Comparison of ENCODE assay signal across 13 mouse cellular contexts in genomic region chr5:123994468-123994867, GRCm38 (mm10).
"Had no signal": no experiment of that assay in that cellular context is flagged by ENCODE, and none has a peak within 500 bp of the region (broad histone marks: within the 10 kb centered on the region; RNA-seq: fewer than 3 reads in every experiment).

No protein-coding gene starts in this region.

- H3K4me2 ChIP-seq: limb, embryonic 13.5 days; lung, embryonic 14.5 days; midbrain, embryonic 11.5 days; midbrain, embryonic 15.5 days; neural tube, embryonic 12.5 days had no signal

- H3K4me1 ChIP-seq: limb, embryonic 13.5 days had no signal

- ATAC-seq: midbrain, embryonic 15.5 days had no signal

- H3K9ac ChIP-seq: limb, embryonic 13.5 days; liver, embryonic 14.5 days; lung, embryonic 14.5 days; midbrain, embryonic 15.5 days; neural tube, embryonic 12.5 days had no signal

- H3K4me3 ChIP-seq: limb, embryonic 13.5 days; megakaryocyte, embryonic 14.5 days; midbrain, embryonic 15.5 days; neural tube, embryonic 12.5 days had no signal

- H3K27ac ChIP-seq: limb, embryonic 13.5 days; liver, embryonic 14.5 days; macrophage; neural tube, embryonic 12.5 days; stomach, postnatal 0 days had no signal

- DNase-seq: kidney, postnatal 14 days; left cerebral cortex, postnatal 4 days; lung, embryonic 14.5 days; thymus, adult 18-20 months; thymus, postnatal 14 days had no signal

- H3K27me3 ChIP-seq: limb, embryonic 13.5 days; midbrain, embryonic 15.5 days had no signal

- H3K9me3 ChIP-seq: limb, embryonic 13.5 days; megakaryocyte, embryonic 14.5 days; midbrain, embryonic 15.5 days; neural tube, embryonic 12.5 days had no signal

- H3K36me3 ChIP-seq: limb, embryonic 13.5 days; midbrain, embryonic 15.5 days; neural tube, embryonic 12.5 days had no signal
